Comparison of ENCODE assay signal across 28 mouse cellular contexts in genomic region chr1:169910751-169911150, GRCm38 (mm10). TPM values are rescaled to one million over a fixed set of nuclear protein-coding genes. Genes with fewer than 3 reads are reported as not detected.
DNase-seq lines count a peak whose midpoint lies in the region; ATAC-seq lines count a peak whose summit lies in the region.
"Had no signal": no experiment of that assay in that cellular context is flagged by ENCODE, and none has a peak within 500 bp of the region (broad histone marks: within the 10 kb centered on the region; RNA-seq: fewer than 3 reads in every experiment).

No protein-coding gene starts in this region.

- H3K4me3 ChIP-seq in heart, embryonic 15.5 days, result no peak overlapping the region
- no peak overlapping the region for H3K4me3 ChIP-seq in heart, embryonic 10.5 days
- H3K4me3 ChIP-seq in embryonic facial prominence, embryonic 10.5 days, result no peak overlapping the region
- H3K4me3 ChIP-seq in embryonic facial prominence, embryonic 13.5 days, result no peak overlapping the region
- no peak overlapping the region for H3K4me3 ChIP-seq in midbrain, embryonic 13.5 days (replicated peaks)
- H3K4me3 ChIP-seq: gastrocnemius, adult 2 months had no signal

- no peaks in the 10 kb centered on the region for H3K27me3 ChIP-seq in heart, embryonic 15.5 days
- H3K27me3 ChIP-seq in heart, embryonic 10.5 days (ENCODE audit: insufficient read depth, poor library complexity, severe bottlenecking), result no peaks in the 10 kb centered on the region
- no peaks in the 10 kb centered on the region for H3K27me3 ChIP-seq in embryonic facial prominence, embryonic 10.5 days (replicated peaks; ENCODE audit: low read depth, poor library complexity, severe bottlenecking)
- no peaks in the 10 kb centered on the region for H3K27me3 ChIP-seq in embryonic facial prominence, embryonic 13.5 days
- no peaks in the 10 kb centered on the region for H3K27me3 ChIP-seq in midbrain, embryonic 13.5 days

- no peak overlapping the region for H3K9ac ChIP-seq in heart, embryonic 15.5 days
- H3K9ac ChIP-seq in embryonic facial prominence, embryonic 13.5 days, result no peak overlapping the region
- H3K9ac ChIP-seq in midbrain, embryonic 13.5 days (replicated peaks), result no peak overlapping the region
- H3K9ac ChIP-seq: forebrain, postnatal 0 days; hindbrain, embryonic 14.5 days had no signal

- no peak overlapping the region for H3K4me2 ChIP-seq in heart, embryonic 15.5 days
- H3K4me2 ChIP-seq in embryonic facial prominence, embryonic 13.5 days, result no peak overlapping the region
- H3K4me2 ChIP-seq in midbrain, embryonic 13.5 days (replicated peaks), result no peak overlapping the region
- H3K4me2 ChIP-seq: hindbrain, embryonic 14.5 days had no signal

- no peak for ATAC-seq in heart, embryonic 15.5 days (replicated peaks; ENCODE audit: insufficient number of reproducible peaks, insufficient read depth, low FRiP score, low read depth)
- ATAC-seq in embryonic facial prominence, embryonic 13.5 days (ENCODE audit: insufficient number of reproducible peaks, insufficient read depth, low FRiP score, low TSS enrichment, low read depth), result no peak
- no peak for ATAC-seq in midbrain, embryonic 13.5 days
- ATAC-seq: activated CD4-positive, CD25-positive, alpha-beta regulatory T cell, adult 4 months; CD4-positive, CD25-positive, alpha-beta regulatory T cell, adult 4 months; forebrain, embryonic 14.5 days; forebrain, postnatal 0 days; hindbrain, postnatal 0 days; inflammation-experienced regulatory T-cells, adult 6 months had no signal

- H3K27ac ChIP-seq in heart, embryonic 15.5 days, result peak overlapping the region; percentile 33; the same call in 1 of the 2 replicates
- no peak overlapping the region for H3K27ac ChIP-seq in heart, embryonic 10.5 days
- peak overlapping the region; percentile 35 for H3K27ac ChIP-seq in embryonic facial prominence, embryonic 10.5 days (replicated peaks)
- H3K27ac ChIP-seq in embryonic facial prominence, embryonic 13.5 days, result peak overlapping the region; percentile 77
- no peak overlapping the region for H3K27ac ChIP-seq in midbrain, embryonic 13.5 days
- H3K27ac ChIP-seq: gastrocnemius, adult 2 months; hindbrain, embryonic 14.5 days; hindbrain, postnatal 0 days had no signal

- no peaks in the 10 kb centered on the region for H3K9me3 ChIP-seq in heart, embryonic 15.5 days (replicated peaks)
- H3K9me3 ChIP-seq in heart, embryonic 10.5 days, result no peaks in the 10 kb centered on the region
- H3K9me3 ChIP-seq in embryonic facial prominence, embryonic 10.5 days, result no peaks in the 10 kb centered on the region
- no peaks in the 10 kb centered on the region for H3K9me3 ChIP-seq in embryonic facial prominence, embryonic 13.5 days
- H3K9me3 ChIP-seq in midbrain, embryonic 13.5 days, result no peaks in the 10 kb centered on the region

- WGBS in heart, embryonic 15.5 days, result 59% methylated on average over 7 of the region's 7 CpGs
- 80% methylated on average over 7 of the region's 7 CpGs for WGBS in heart, embryonic 10.5 days
- WGBS in embryonic facial prominence, embryonic 10.5 days, result 86% methylated on average over 7 of the region's 7 CpGs
- 71% methylated on average over 7 of the region's 7 CpGs for WGBS in embryonic facial prominence, embryonic 13.5 days
- WGBS in midbrain, embryonic 13.5 days, result 87% methylated on average over 7 of the region's 7 CpGs

- no peak for DNase-seq in heart, embryonic 10.5 days (ENCODE audit: low spot score)
- DNase-seq in kidney, postnatal 4 days, result peak; percentile 12 to 21
- no peak for DNase-seq in kidney, adult 8-10 months
- DNase-seq in embryonic facial prominence, embryonic 10.5 days (ENCODE audit: low spot score), result no peak
- DNase-seq in thymus, postnatal 0 days (ENCODE audit: low spot score), result no peak
- DNase-seq: adrenal gland, adult 8-10 months; adrenal gland, postnatal 25 days; cerebellum, adult 11-12 months; cerebellum, adult 8-10 months; cerebellum, postnatal 36 days; embryo, embryonic 11 days; forebrain, postnatal 0 days; gastrocnemius, adult 2 months; gastrocnemius, postnatal 14 days; heart, adult 11 months; heart, postnatal 36 days; kidney, adult 11 months had no signal

- H3K36me3 ChIP-seq in heart, embryonic 15.5 days, result no peaks in the 10 kb centered on the region
- H3K36me3 ChIP-seq in heart, embryonic 10.5 days, result no peaks in the 10 kb centered on the region
- no peaks in the 10 kb centered on the region for H3K36me3 ChIP-seq in embryonic facial prominence, embryonic 10.5 days (replicated peaks)
- H3K36me3 ChIP-seq in embryonic facial prominence, embryonic 13.5 days, result no peaks in the 10 kb centered on the region
- no peaks in the 10 kb centered on the region for H3K36me3 ChIP-seq in midbrain, embryonic 13.5 days

- no peaks in the 10 kb centered on the region; the same call in 1 of the 2 replicates for H3K4me1 ChIP-seq in heart, embryonic 15.5 days (replicated peaks)
- no peaks in the 10 kb centered on the region for H3K4me1 ChIP-seq in heart, embryonic 10.5 days
- H3K4me1 ChIP-seq in embryonic facial prominence, embryonic 10.5 days, result peaks cover 19% of the 10 kb centered on the region
- H3K4me1 ChIP-seq in embryonic facial prominence, embryonic 13.5 days, result peaks cover 26% of the 10 kb centered on the region
- no peaks in the 10 kb centered on the region for H3K4me1 ChIP-seq in midbrain, embryonic 13.5 days (replicated peaks)

RNA-seq across cellular contexts. Expression of gene Ccdc190, which starts 17.7 kb away (rescaled TPM):
- not detected in 2 replicates for polyA plus RNA-seq in heart, embryonic 15.5 days (2015; fragmentation: Nextera tagmentation; extraction: Ambion mirVana)
- polyA plus RNA-seq in heart, embryonic 10.5 days (2016; fragmentation: Nextera tagmentation; extraction: Ambion mirVana), result not detected in 2 replicates
- not detected in 2 replicates for polyA plus RNA-seq in embryonic facial prominence, embryonic 10.5 days (2016; fragmentation: Nextera tagmentation; extraction: Ambion mirVana)
- polyA plus RNA-seq in embryonic facial prominence, embryonic 13.5 days (2015; fragmentation: Nextera tagmentation; extraction: Ambion mirVana), result 0.72 TPM in 1 of 2 replicates, not detected in the other
- polyA plus RNA-seq in thymus, postnatal 0 days (2015; fragmentation: Nextera tagmentation; extraction: Ambion mirVana), result 0.30 and 0.33 TPM in 2 replicates
- 1.3 and 1.8 TPM in 2 replicates for polyA plus RNA-seq in midbrain, embryonic 13.5 days (2015; fragmentation: Nextera tagmentation; extraction: Ambion mirVana)
- polyA plus RNA-seq: activated CD4-positive, CD25-positive, alpha-beta regulatory T cell, adult 4 months; C2C12; CD4-positive, CD25-positive, alpha-beta regulatory T cell, adult 4 months; heart, postnatal 0 days; inflammation-experienced regulatory T-cells, adult 6 months had no signal

RNA-seq across cellular contexts. Expression of gene Hsd17b7, which starts 58.3 kb away (rescaled TPM):
- polyA plus RNA-seq in heart, embryonic 15.5 days (2015; fragmentation: Nextera tagmentation; extraction: Ambion mirVana), result 16.7 and 18.1 TPM in 2 replicates
- polyA plus RNA-seq in heart, embryonic 10.5 days (2016; fragmentation: Nextera tagmentation; extraction: Ambion mirVana), result 27.8 and 30.4 TPM in 2 replicates
- polyA plus RNA-seq in embryonic facial prominence, embryonic 10.5 days (2016; fragmentation: Nextera tagmentation; extraction: Ambion mirVana), result 23.4 and 24.7 TPM in 2 replicates
- polyA plus RNA-seq in embryonic facial prominence, embryonic 13.5 days (2015; fragmentation: Nextera tagmentation; extraction: Ambion mirVana), result 18.4 and 20.0 TPM in 2 replicates
- 9.9 and 11.0 TPM in 2 replicates for polyA plus RNA-seq in thymus, postnatal 0 days (2015; fragmentation: Nextera tagmentation; extraction: Ambion mirVana)
- 18.2 and 20.3 TPM in 2 replicates for polyA plus RNA-seq in midbrain, embryonic 13.5 days (2015; fragmentation: Nextera tagmentation; extraction: Ambion mirVana)

Comparison
In these comparisons a context has a peak if more than half of its experiments do, and no peak if none do; other contexts are left out.
1. H3K27ac ChIP-seq: peak in heart, embryonic 15.5 days (single experiment), embryonic facial prominence, embryonic 10.5 days (single experiment) and embryonic facial prominence, embryonic 13.5 days (single experiment); none in heart, embryonic 10.5 days (single experiment) and midbrain, embryonic 13.5 days (single experiment).
2. DNase-seq: peak in kidney, postnatal 4 days (2 of 2); none in heart, embryonic 10.5 days (single experiment), kidney, adult 8-10 months (0 of 2), embryonic facial prominence, embryonic 10.5 days (single experiment) and thymus, postnatal 0 days (single experiment).